8 mouse cellular contexts compared by ENCODE assay signal in the genomic region with DNA sequence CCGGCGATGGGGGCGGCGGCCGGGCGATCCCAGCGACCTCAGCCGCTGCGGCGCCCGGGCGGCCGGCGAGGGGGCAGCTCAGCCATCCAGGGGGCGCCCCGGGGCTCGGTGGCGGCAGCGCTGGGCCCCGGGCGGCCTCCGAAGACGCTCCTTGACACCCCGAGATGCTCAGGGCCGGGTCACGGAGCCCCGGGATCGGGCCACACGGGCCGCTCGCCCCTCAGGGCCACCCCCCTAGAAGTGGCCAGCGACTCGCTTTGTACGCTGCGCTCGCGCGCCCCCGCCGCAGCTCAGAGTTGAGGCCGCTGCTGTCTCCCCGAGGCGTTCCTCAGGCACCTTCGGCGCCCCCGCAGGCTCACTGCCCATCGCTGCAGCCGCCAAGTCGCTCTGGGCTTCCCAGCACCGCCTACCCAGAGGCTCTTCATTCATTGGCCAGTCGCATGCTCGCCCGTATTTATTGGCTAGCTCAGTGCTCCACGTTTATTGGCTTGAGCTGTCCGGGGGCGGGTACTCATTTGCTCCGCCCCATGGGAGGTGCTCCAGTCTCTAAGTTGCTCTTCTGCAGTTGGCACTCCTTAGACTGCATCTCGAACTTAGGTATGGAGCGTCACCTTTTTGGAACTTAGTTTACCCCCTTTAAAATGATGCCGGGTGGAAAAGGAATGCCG. TPM values are rescaled to one million over a fixed set of nuclear protein-coding genes. Genes with fewer than 3 reads are reported as not detected.
DNase-seq lines count a peak whose midpoint lies in the region; ATAC-seq lines count a peak whose summit lies in the region.

Dexi (minus strand) TSS at position 357 of the 668 bp plus-strand sequence.

- H3K27me3 ChIP-seq in lung, embryonic 16.5 days (ENCODE audit: control insufficient read depth, insufficient read depth, low read depth, low read length), result no peaks in the 10 kb centered on the region

- peak; percentile 92 for ATAC-seq in hematopoietic stem cell, adult 5-6 weeks (replicated peaks in 1 of 2; ENCODE audit: insufficient read depth in 1 of 2, low FRiP score in 2 of 2, low TSS enrichment in 1 of 2, low read depth in 1 of 2, poor library complexity in 2 of 2, severe bottlenecking in 2 of 2)
- peak; percentile 94 for ATAC-seq in lung, embryonic 16.5 days (ENCODE audit: low read depth)

- peak within 1 kb of the TSS; percentile 92 for H3K9ac ChIP-seq in lung, embryonic 16.5 days (ENCODE audit: low read length)

- DNase-seq in MEL-GATA-1-ER (ENCODE audit: extremely low read depth, low read depth), result peak; percentile 94
- DNase-seq in cerebellum, adult 8-10 months, result peak; percentile 94
- peak; percentile 95 for DNase-seq in forelimb bud, embryonic 11.5 days (ENCODE audit: low read depth, low spot score)
- peak; percentile 95 for DNase-seq in layer of hippocampus, adult 9-10 months (ENCODE audit: low spot score)
- DNase-seq in ovary, postnatal 10 days (ENCODE audit: low spot score), result peak; percentile 85
- peak; percentile 93 to 96 for DNase-seq in thymus, postnatal 10 days (ENCODE audit: low spot score in 2 of 2)

- peak within 1 kb of the TSS; percentile 91 for H3K4me3 ChIP-seq in lung, embryonic 16.5 days (ENCODE audit: low read length)

- no peaks in the 10 kb centered on the region for H3K36me3 ChIP-seq in lung, embryonic 16.5 days (ENCODE audit: control insufficient read depth, insufficient read depth, low read length)

- H3K4me1 ChIP-seq in lung, embryonic 16.5 days (replicated peaks; ENCODE audit: control insufficient read depth, insufficient read depth, low read length), result peaks cover 42% of the 10 kb centered on the region

- WGBS in lung, embryonic 16.5 days, result under 1% methylated on average over 59 of the region's 61 CpGs

- no peaks in the 10 kb centered on the region for H3K9me3 ChIP-seq in lung, embryonic 16.5 days (ENCODE audit: control insufficient read depth, low read length)

- peak within 1 kb of the TSS; percentile 87 for H3K27ac ChIP-seq in lung, embryonic 16.5 days (ENCODE audit: low read length)

- H3K4me2 ChIP-seq in lung, embryonic 16.5 days (ENCODE audit: low read depth, low read length), result peak within 1 kb of the TSS; percentile 96

RNA-seq across cellular contexts. Expression of gene Dexi, which starts in this region (rescaled TPM):
- total RNA-seq in hematopoietic stem cell, adult 5-6 weeks (2017), result 6.6 and 13.0 TPM in 2 replicates
- polyA plus RNA-seq in lung, embryonic 16.5 days (2015; fragmentation: Nextera tagmentation; extraction: Ambion mirVana), result 9.7 and 16.2 TPM in 2 replicates

Comparison
In these comparisons a context has a peak if more than half of its experiments do, and no peak if none do; other contexts are left out.
1. Peak in every context shown above with its lines: DNase-seq, ATAC-seq, H3K4me3 ChIP-seq and H3K27ac ChIP-seq.